Mouse (Mus musculus): Measurements from ENCODE around the gene Ogfod1.

Ogfod1 gene
- long read RNA-seq, experiment 1, full-length matches to known transcripts = 2 of 4 reads
- long read RNA-seq, experiment 1, partial matches to known transcripts = 1 of 4 reads
- long read RNA-seq, experiment 1, other reads (novel, unspliced or antisense) = 1 of 4 reads
- long read RNA-seq, experiment 2, full-length matches to known transcripts = 4 of 11 reads
- long read RNA-seq, experiment 2, partial matches to known transcripts = 6 of 11 reads
- long read RNA-seq, experiment 2, other reads (novel, unspliced or antisense) = 1 of 11 reads

DNA sequence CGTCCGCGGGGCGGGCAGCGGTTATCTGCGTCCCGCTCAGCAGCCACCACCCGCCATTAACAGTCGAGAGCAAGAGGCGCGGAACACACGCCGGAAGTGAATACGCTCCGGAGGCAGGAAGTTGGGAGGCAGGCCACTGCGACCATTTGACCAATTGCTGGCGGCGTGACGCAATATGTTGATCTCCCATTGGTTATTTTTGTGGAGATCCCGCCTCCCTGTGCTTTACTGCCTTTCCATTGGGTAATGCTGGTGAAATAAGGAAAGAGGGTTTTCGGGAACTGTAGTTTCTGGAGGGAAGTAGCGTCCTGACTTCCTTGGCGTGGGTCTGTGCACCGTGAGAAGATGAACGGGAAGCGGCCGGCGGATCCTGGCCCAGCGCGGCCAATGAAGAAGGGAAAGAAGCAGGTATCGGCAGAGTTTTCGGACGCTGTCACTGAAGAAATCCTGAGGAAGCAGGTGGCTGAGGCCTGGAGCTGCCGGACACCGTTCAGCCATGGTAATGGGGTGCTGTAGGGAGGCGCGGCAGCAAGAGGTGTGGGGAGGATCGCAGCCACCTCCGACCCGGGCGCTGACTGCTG, at the start of gene Ogfod1, which contains the start of gene Nudt21:
Ogfod1 (plus strand) TSS at position 255 of the 581 bp plus-strand sequence.
Nudt21 (minus strand) TSS at position 88 of the 581 bp plus-strand sequence.
- intact Hi-C loops (cut with DNase I) = loop anchor here (5.0 to 10.0 kb wide), 2 partner anchors 60 to 158 kb away; partner anchors contain the start of gene Bbs2

DNA sequence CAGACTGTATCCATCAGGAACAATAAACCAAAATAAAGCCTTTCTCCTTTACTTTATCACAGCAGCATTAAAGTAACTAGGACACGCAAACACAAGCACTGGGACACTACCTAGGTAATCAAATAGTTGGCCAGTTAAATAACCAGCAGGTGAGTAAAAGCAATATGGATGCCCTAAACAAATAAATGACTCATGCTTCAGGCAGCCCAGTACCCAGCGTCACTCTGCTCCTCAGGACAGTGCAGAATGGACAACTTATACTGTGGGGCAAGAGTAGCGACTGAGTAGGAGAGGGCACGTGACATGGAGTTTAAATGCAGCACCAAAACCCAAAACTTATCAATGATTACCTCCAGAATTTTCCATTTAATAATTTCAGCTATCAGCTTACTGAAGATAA, 47.3 kb upstream of the Ogfod1 start:
- intact Hi-C loops (cut with DNase I) = no loop called here

DNA sequence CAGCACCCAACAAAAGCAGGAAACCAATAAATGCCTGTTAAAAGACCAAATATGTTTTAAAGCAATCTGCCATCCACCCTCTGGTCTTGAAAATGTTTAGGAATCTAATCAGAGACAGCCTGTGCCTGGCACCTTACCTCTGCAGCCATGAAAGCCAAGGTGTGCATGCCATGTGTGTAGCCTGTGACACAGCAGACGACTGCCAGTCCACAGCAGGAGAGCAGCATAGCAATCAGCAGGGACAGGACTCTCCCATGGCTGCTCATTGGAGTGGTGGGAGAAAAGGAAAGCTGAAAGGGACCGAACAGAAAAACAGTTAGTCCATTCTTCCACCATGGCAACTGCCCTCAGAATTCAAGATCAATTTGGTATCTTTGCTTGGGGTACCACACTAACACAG, 38.0 kb upstream of the Ogfod1 start:
- intact Hi-C loops (cut with DNase I) = no loop called here

DNA sequence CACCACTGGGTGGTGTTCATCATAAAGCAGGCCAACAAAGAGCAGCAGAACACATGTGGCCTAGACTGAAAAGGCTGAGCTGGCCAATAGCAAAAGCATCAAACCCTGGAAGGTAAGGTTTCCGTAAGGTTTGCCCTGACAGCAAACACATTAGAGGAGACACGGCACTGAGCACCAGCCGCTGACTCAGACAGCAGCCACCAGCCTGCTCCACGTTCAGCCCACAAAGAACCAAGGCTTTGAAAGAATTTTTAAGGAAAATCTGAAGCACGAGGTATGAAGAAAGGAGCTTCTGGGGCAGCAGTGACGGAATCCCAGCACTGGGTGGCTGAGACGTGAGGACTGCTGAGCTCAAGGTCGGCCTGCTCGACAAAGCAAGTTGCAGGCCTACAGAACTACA, 32.9 kb upstream of the Ogfod1 start:
- intact Hi-C loops (cut with DNase I) = no loop called here

DNA sequence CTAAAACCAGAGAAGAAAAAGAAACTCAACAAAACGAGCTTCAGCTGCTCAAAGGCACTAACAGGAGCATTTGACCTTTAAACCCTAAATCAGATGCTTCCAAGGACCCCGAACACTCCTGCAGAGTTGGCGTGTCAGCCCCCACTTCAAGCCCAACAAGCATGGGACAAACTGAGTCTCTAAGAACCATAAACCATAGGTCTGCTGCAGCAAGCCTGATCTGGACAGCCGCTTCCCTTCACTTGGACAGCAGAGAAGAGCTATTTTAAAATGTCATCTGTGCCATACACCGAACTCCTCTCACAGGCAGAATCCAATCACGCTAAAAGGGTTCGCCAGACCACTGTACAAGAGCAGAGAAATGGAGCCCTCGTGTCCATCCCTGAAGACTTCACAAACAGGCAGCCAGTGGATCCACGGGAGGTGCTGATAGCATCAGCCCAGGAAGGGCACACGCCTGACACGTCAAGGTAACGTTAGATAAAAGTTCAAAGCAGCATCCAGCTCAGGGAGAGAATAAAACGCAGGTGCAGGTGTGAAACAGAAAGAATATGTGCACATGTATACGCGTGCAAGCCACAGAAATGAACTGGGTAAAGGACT, 27.7 kb upstream of the Ogfod1 start:
- intact Hi-C loops (cut with DNase I) = no loop called here

DNA sequence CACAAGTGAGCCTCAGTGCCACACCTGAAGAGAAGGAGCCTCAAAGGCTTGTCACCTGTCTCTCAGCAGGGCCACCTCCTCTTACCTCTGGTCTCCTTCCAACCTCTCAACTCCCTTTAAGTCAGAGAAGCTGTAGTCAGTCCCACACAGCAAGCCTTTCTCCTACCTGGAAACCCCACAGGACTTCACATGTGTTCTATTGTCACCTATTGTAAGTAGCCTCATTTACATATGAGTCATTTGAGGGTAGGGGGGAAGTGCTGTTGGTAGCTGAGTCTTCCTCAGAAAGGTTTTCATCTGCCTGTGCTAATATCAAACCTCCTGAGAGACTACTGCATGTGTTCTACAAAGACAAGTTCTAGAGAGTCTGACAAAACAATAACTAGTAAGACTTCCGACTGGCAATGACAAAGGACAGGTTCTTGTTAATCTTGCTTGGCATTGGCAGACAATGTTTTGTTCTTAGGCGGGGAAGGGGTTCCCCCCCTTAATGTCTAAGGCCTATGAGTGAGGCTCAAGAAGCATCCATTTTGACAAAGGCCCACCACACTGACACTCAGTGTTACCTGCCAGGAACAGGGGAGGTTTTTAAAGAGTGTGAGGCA, 26.8 kb upstream of the Ogfod1 start:
- intact Hi-C loops (cut with DNase I) = loop anchor here (2.0 kb wide), 1 partner anchor 31 kb away; no protein-coding TSS in a partner anchor

DNA sequence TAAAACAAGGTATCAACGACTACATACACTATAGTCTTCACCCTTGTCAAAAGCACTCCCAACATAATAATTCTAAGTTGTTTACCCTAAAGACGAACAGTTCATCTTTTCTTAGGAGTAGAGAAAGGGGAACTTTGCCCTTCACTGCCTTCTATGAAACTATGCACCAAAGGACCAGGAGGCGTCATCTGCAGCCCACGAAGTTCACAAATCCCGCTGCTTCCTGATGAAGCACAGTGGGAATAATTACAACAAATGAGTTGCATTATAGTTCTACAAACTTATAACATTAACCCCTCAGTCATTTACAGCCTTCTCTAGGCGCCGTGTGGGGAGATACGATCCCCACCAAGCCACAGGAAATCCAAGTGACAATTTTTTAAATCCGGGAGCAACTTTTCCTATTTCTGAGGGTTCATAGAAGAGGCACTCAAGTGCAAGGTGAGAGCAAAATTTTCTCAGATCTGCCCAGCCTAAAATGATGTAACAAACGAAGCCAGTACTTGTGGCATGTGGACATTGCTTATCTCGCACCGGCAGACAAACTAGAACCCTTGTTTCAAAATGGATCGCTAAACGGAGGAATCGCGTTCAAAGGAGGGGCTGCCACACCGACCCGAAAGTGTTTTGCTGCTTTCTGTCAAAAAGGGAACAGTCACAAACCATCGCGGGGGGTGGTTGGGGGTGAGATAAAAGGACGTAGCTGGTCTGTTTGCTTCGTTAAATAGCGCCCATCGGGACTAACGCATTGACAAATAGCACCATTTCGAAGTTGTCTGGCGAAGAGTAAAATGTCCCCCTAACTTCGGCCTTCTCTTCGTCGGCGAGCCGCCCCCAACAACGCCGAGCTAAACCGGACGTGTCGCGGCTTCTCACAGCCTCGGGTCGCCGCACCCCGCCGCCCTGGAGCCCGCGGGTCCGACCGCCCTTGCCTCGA, 25.7 kb upstream of the Ogfod1 start:
- intact Hi-C loops (cut with DNase I) = loop anchor here (2.0 kb wide), 1 partner anchor 33 kb away; no protein-coding TSS in a partner anchor

DNA sequence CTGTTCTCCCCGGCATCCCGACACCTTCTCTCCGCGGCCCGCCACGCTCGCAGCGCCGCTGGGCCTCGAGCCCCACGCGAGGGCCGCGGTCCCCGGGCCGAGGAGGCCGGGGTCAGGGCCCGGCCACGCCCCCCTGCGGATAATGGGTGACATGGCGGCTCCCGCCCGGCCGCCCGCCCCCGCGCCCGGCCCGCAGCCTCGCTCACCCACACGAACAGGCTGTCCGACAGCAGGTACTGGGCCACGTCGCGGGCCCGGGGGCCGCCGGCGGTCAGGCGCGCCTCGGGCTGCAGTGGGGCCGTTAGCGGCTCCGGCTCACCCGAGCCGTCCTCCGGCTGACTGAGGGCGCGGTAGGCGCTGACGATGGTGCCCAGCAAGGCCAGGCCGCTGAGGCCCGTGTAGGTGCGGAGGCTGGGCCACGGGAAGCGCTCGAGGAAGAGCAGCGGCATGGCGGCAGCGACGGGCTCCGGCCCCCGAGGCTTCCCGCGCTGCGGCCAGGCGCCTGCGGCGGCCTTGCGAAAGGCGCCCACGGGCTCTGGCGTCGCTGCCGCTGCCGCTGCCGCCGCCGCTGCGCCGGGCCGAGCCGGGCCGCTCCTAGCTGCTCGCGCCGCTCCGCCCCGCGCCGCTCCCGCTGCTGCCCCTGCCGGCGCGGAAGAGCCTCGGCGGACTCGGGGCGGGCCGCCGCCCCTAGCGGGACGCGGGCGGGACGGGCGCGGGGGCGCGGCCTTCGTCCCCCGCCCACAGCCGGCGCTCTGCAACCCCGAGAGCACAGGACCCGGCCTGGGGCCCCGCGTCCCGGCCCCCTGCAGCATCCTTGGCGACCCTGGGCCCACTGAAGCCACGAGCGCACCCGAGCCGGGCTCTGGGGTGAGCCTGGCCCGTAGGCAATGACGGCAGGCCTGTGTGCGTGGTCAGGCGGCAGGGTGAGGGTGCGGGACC, 24.7 kb upstream of the Ogfod1 start, which contains the start of gene Amfr:
Amfr (minus strand) TSS at position 830 of the 939 bp plus-strand sequence.
- intact Hi-C loops (cut with DNase I) = no loop called here

DNA sequence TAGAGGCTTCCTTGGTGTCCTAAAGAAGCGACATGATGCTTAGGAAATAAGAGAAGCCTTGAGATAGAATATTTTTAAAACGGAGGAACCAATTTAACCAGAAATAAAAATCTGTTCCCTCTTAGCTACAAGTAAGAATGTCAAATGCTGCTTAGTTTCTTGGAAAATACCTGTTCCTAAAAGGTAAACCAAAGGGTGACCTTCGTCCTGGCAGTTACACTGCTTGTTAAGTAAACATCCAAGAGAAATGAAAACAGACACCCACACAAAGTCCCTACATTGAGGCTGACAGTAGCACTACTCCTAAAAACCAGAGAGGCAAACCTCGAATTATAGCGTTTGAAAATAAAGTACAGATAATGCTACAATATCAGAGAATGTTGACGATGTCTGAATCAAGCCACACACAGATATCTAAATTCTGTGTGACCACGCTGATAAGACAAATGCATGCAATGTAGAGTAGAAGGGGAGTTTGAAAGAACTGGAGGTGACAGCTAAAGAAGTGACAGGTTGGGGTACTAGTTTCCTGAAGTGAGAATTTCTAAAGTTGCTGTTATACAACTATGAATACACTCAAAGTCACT, 23.9 kb upstream of the Ogfod1 start:
- intact Hi-C loops (cut with DNase I) = no loop called here

DNA sequence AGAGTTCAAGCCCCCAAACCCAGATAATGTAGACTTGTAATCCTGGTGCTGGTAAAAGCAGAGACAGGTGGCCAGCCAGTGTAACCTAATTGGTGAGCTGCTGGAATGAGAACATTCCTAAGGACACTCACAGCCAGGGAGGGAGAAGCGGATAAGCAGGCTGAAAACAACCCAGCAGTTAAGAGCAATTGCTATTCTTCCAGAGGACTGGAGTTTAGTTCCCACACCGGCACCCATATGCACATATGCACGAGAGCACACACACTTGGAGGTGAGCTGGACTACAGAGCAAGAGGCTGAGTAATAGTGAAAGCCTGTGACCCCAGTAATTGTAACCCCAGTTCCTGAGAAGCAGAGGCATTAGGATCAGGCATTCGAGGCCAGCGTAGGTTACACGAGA, 13.1 kb upstream of the Ogfod1 start:
- intact Hi-C loops (cut with DNase I) = no loop called here

DNA sequence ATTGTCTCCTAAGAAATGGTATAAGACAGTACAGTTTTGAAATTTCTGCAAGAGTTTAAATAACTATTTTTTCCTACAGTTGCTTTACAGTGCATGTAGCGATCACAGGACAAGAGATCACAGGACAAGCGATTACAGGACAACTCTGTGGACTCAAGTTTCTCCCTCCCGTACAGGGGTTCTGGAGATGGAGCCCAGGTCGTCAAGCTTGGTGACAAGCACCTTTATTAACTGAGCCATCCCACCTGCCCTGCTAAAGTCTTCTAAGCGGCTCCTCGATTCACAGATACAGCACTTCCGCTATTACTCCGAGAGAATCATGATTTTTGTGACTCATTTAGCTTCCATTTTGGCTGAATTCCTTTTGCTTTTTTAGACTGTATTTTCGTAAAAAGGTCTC, 7.3 kb upstream of the Ogfod1 start:
- intact Hi-C loops (cut with DNase I) = loop anchor here (10.0 kb wide), 1 partner anchor 165 kb away; no protein-coding TSS in a partner anchor

DNA sequence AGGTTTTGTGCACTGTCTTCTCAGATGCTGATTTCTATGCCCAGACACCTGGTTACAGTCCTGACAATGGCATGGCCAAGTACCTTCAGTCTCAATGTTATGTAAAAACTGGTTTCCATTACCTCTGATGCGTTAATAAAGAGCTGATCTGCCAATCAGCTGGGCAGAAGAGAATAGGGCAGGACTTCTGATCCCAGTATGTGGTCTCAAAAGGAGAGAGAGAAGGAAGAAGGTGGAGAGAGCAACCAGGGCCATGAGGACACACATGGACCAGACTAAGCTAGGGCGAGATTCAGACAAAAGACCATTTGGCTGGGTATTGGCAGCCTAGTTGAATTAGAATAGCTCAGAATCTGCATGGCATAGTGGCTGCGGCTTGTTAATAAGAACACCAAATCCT, 3.4 kb upstream of the Ogfod1 start:
- intact Hi-C loops (cut with DNase I) = loop anchor here (10.0 kb wide), 1 partner anchor 161 kb away; no protein-coding TSS in a partner anchor

DNA sequence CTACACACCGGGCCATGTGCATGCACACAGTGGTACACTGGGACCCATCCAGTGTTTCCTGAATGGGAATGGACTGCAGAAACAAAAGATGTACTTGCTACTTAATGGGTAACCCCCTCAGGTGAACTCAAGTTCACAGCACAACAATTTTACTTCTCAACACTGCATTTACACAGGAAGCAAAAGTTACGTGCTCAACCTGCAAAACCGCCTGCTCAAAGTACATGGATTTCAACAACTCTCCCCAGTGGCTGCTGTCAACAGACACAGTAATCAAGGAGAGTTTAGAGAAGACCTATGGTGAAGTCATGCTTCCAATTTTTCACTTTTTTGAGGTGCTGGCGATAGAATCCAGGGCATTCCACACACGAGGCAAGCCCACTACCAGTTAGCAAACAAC, 1.8 kb upstream of the Ogfod1 start:
- intact Hi-C loops (cut with DNase I) = loop anchor here (5.0 to 10.0 kb wide), 2 partner anchors 62 to 160 kb away; partner anchors contain the start of gene Bbs2

DNA sequence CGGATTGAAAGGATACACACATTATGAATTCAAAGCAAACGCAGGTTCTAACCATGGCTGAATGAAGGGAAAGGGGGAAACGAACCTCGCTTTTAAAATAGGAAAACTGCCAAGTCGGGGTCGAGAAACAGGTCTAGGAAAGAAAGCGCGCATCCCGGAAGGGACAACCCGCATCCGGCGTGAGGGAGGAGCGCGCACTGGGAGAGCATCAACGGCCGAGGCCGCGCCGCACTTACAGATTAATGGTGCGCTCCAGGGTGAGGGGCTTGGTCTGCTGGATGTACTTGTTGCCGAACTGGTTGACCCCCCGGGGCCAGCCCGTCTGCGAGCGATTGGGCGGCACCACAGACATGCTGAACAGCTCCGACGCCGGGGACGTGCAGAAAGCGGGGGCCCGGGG, 457 bp upstream of the Ogfod1 start:
- intact Hi-C loops (cut with DNase I) = loop anchor here (5.0 to 10.0 kb wide), 2 partner anchors 61 to 158 kb away; partner anchors contain the start of gene Bbs2

DNA sequence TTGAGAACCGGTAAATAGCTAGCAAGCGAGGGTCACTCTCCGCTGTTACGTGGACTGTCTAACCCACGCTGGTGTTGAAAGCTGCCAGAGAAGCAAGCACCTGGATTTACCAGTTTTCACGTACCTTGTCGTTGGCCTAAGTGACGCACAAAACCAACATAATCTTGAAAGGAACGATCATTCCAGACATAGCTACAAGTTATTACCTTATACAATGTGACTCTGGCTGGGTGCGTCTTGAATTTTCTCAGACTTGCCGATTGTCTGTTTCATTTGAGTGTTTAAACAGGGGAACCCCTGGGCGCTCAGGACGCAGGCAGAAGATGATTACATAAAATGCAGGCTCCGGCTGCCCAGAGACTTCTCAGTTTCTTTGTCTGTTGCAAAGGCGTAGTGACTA, 808 bp downstream of the Ogfod1 start:
- intact Hi-C loops (cut with DNase I) = loop anchor here (5.0 to 10.0 kb wide), 2 partner anchors 59 to 157 kb away; partner anchors contain the start of gene Bbs2

DNA sequence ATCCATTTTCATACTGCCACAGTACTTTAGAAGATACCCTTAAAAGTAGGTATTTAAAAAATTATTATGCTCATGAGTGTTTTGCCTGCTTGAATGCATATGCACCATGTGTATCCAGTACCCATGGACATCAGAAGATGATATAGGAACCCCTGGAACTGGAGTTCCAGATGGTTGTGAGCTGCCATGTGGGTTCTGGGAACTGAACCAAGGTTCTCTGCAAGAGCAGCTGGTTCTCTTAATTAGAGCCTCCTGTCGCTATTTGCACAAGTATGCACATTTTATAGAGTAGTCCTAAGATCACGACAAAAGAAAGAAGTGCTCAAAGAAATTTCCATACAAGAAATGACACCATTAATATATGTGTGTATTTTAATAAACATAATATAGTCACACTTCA, 10.8 kb downstream of the Ogfod1 start:
- intact Hi-C loops (cut with DNase I) = no loop called here

DNA sequence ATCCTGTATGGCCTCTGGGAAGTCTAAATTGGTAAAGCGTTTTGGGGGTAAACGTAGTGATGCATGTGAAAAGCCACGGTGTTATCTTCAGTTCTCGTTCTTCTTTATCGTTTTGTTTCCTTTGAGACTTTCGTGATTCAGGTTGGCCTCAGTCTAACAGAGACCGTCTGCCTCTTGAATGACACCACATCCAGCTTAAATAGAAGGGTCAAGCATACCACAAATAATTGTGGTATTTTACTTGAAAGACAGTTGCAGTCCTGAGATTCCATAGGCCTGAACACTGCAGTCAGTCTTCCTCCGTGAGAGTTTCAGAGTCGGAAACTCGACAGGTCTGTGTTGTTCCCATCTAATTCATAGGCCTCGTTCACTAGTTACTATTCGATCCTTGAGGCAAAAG, 15.7 kb downstream of the Ogfod1 start:
- intact Hi-C loops (cut with DNase I) = no loop called here

DNA sequence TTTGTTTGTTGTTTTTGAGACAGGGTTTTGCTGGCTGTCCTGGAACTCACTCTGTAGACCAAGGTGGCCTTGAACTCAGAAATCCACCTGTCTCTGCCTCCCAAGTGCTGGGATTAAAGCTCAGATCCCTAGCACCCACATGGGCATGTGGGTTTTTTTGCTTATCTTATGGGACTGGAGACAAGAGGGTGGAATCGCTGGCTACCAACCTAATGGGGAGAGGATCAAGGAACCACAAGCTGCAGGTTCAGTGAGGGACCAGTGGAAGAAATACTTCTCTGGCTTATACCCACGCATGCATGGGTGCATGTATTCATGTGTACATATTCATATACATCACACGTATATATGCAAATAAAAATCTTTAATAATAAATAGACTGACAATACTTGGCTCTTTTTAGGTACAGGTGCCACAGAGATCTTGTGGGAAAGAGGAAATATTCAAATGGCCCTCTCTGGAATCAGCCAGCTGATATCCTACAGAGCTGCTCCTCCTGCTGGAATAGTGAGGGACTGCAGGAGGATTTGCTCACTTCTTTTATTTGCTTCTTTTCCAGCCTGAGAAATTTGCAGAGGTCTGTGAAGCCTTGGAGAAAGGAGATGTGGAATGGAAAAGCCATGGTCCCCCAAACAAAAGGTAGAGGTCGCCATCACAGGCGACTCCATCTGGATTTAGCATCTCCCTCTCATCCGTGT, 20.3 kb downstream of the Ogfod1 start:
- intact Hi-C loops (cut with DNase I) = no loop called here
